Comparison of ENCODE assay signal across 19 mouse cellular contexts in genomic region chr5:102698396-102698795, GRCm38 (mm10).
A peak's percentile ranks its signal among the peaks of the same experiment; 100 is the strongest.
DNase-seq lines count a peak whose midpoint lies in the region; ATAC-seq and TF ChIP-seq lines count a peak whose summit lies in the region.
"Had no signal": no experiment of that assay in that cellular context is flagged by ENCODE, and none has a peak within 500 bp of the region (broad histone marks: within the 10 kb centered on the region; RNA-seq: fewer than 3 reads in every experiment).

No protein-coding gene starts in this region.

- H3K4me3 ChIP-seq in kidney, embryonic 15.5 days (replicated peaks) = no peak overlapping the region
- no peak overlapping the region for H3K4me3 ChIP-seq in kidney, adult 2 months (ENCODE audit: insufficient read depth, low read depth, low read length)
- H3K4me3 ChIP-seq: embryonic facial prominence, embryonic 10.5 days; forebrain, embryonic 13.5 days; heart, embryonic 15.5 days; hindbrain, embryonic 10.5 days; midbrain, embryonic 10.5 days had no signal

- H3K4me1 ChIP-seq in kidney, embryonic 15.5 days = peaks cover 14% of the 10 kb centered on the region
- H3K4me1 ChIP-seq in kidney, adult 2 months (ENCODE audit: control insufficient read depth, insufficient read depth, low read length) = peaks cover 9% of the 10 kb centered on the region
- H3K4me1 ChIP-seq: embryonic facial prominence, embryonic 10.5 days; forebrain, embryonic 13.5 days; heart, embryonic 15.5 days; hindbrain, embryonic 10.5 days; midbrain, embryonic 10.5 days had no signal

- no peaks in the 10 kb centered on the region for H3K36me3 ChIP-seq in kidney, embryonic 15.5 days
- H3K36me3 ChIP-seq in kidney, adult 2 months (ENCODE audit: control insufficient read depth, insufficient read depth, low read length) = no peaks in the 10 kb centered on the region
- H3K36me3 ChIP-seq: embryonic facial prominence, embryonic 10.5 days; heart, embryonic 15.5 days; hindbrain, embryonic 10.5 days; midbrain, embryonic 10.5 days had no signal

- H3K9me3 ChIP-seq in kidney, embryonic 15.5 days (replicated peaks) = no peaks in the 10 kb centered on the region
- H3K9me3 ChIP-seq: embryonic facial prominence, embryonic 10.5 days; forebrain, embryonic 13.5 days; heart, embryonic 15.5 days; hindbrain, embryonic 10.5 days; midbrain, embryonic 10.5 days had no signal

- WGBS in kidney, embryonic 15.5 days = 81% methylated on average over 5 of the region's 5 CpGs
- 78% methylated on average over 5 of the region's 5 CpGs for WGBS in kidney, adult 2 months

- DNase-seq in frontal cortex, adult 2 months (ENCODE audit: extremely low spot score in 1 of 2, low spot score in 1 of 2) = peak; percentile 13 to 39
- DNase-seq in frontal cortex, postnatal 14 days (ENCODE audit: low spot score in 2 of 2) = no peak
- DNase-seq in kidney, adult 2 months = no peak
- DNase-seq in right cerebral cortex, adult 2 months (ENCODE audit: low spot score in 2 of 2) = peak; percentile 17 to 18
- no peak for DNase-seq in right cerebral cortex, postnatal 4 days
- no peak for DNase-seq in adrenal gland, adult 8-10 months
- DNase-seq: cerebellum, adult 2 months; thymus, adult 18-20 months; thymus, postnatal 4 days had no signal

- H3K27me3 ChIP-seq in kidney, embryonic 15.5 days = no peaks in the 10 kb centered on the region
- H3K27me3 ChIP-seq in kidney, adult 2 months (replicated peaks; ENCODE audit: control insufficient read depth, insufficient read depth, low read length) = no peaks in the 10 kb centered on the region
- H3K27me3 ChIP-seq: forebrain, embryonic 13.5 days; heart, embryonic 15.5 days had no signal

- no peak for ATAC-seq in kidney, embryonic 15.5 days (replicated peaks; ENCODE audit: low FRiP score)
- ATAC-seq: forebrain, embryonic 13.5 days; hindbrain, postnatal 0 days; intestine, postnatal 0 days had no signal

- no peak overlapping the region for H3K9ac ChIP-seq in kidney, embryonic 15.5 days
- H3K9ac ChIP-seq: forebrain, embryonic 13.5 days; heart, embryonic 15.5 days; liver, embryonic 14.5 days had no signal

- TF ChIP-seq POLR2A in kidney, adult 2 months (IDR thresholded peaks at IDR 0.05; ENCODE audit: low read depth, low read length) = no peak

- H3K4me2 ChIP-seq in kidney, embryonic 15.5 days = no peak overlapping the region
- H3K4me2 ChIP-seq: forebrain, embryonic 13.5 days; heart, embryonic 15.5 days had no signal

- no peak for TF ChIP-seq CTCF in kidney, adult 2 months (conservative IDR thresholded peaks at IDR 0.05; ENCODE audit: insufficient read depth, insufficient read length, low read depth, low read length)

- H3K27ac ChIP-seq in kidney, embryonic 15.5 days = peak overlapping the region; percentile 66; the same call in 1 of the 2 replicates
- no peak overlapping the region for H3K27ac ChIP-seq in kidney, adult 2 months (ENCODE audit: insufficient read depth, low read depth, low read length)
- H3K27ac ChIP-seq: embryonic facial prominence, embryonic 10.5 days; forebrain, embryonic 13.5 days; heart, embryonic 15.5 days; hindbrain, embryonic 10.5 days; hindbrain, postnatal 0 days; liver, embryonic 14.5 days; macrophage; midbrain, embryonic 10.5 days had no signal

Comparison
In these comparisons a context has a peak if more than half of its experiments do, and no peak if none do; other contexts are left out.
1. DNase-seq: peak in frontal cortex, adult 2 months (2 of 2) and right cerebral cortex, adult 2 months (2 of 2); none in frontal cortex, postnatal 14 days (0 of 2), kidney, adult 2 months (single experiment), right cerebral cortex, postnatal 4 days (single experiment) and adrenal gland, adult 8-10 months (single experiment).